Mouse (Mus musculus): ENCODE measurements around the gene Lpp.

Gene Lpp

DNA sequence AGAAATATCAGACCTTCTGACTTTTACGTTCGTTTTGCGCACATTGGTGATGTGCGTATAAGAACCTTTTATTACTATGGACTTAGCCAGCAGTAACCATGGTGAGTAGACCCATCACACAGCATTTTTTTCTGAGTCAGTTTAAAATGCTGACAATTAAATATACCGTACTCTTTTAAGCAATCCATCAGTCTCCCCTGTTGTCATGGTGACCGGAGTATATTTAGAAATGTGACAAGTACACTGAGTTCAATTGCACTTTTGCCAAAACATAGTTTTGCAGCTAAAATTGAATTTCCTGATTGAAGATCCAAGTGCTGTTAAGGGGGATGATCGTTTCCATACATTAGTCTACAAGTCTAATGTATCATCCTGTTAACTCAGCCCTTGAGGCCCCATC, 149.6 kb downstream of the Lpp start:
- DNase-seq (ENCODE audit: extremely low spot score, low spot score): no peak

- DNase-seq (ENCODE audit: extremely low spot score, low spot score): no peak
Measured at GRCm38 (mm10) chr16:24545366-24545765, 152.1 kb downstream of the Lpp start.

GRCm38 (mm10) chr16:24558458-24558857, 165.2 kb downstream of the Lpp start:
- no peak for DNase-seq (ENCODE audit: extremely low spot score, low spot score)

GRCm38 (mm10) chr16:24559811-24560210, 166.5 kb downstream of the Lpp start:
- DNase-seq (ENCODE audit: extremely low spot score, low spot score): no peak

DNA sequence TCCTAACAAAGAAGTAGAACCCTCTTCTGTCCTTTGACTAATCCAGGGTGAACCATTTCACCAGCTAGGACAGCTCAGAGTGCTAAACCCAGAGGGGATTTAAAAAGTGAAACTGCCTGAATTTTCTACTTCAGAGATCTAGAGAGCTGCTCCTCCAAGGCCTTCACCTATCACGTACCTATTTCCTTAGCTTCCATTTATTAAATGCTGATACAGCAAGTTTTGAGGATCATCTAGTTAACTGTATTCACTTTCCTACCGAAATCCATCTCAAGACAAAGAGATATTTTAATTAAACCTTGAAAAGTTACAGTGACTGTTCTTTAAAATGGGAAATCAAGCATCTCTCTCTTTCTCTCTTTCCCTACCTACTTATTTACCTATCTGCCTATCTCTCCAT, 167.7 kb downstream of the Lpp start:
- DNase-seq (ENCODE audit: extremely low spot score, low spot score): no peak

GRCm38 (mm10) chr16:24561602-24562001, 168.3 kb downstream of the Lpp start:
- no peak for DNase-seq (ENCODE audit: extremely low spot score, low spot score)

- no peak for DNase-seq (ENCODE audit: extremely low spot score, low spot score)
Measured at GRCm38 (mm10) chr16:24565311-24565710, 172.0 kb downstream of the Lpp start.

GRCm38 (mm10) chr16:24566277-24566676, 173.0 kb downstream of the Lpp start:
- DNase-seq (ENCODE audit: extremely low spot score, low spot score): no peak

- DNase-seq (ENCODE audit: extremely low spot score, low spot score): no peak
Measured at GRCm38 (mm10) chr16:24567562-24567961, 174.3 kb downstream of the Lpp start.

- no peak for DNase-seq (ENCODE audit: extremely low spot score, low spot score)
Measured at GRCm38 (mm10) chr16:24568061-24568460, 174.8 kb downstream of the Lpp start.

DNA sequence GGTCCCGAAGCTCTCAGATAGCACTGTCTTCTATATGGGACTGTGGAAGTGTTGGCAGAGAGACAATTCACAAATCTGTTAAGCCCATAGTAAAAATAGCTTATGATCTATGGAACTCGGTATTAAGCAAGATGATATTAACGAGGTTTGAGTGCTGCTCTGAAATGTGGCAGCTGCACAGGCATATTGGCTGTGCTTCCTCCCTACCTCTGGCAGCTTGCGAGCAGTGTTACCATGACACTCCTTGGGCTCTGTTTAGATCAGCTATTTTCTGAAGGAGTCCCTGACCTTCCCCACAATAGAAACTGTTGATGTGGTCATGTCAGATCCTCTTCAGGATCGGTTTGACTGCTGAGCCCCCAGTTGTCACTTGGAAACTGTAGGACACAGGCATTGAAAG, 176.4 kb downstream of the Lpp start:
- DNase-seq (ENCODE audit: extremely low spot score, low spot score): no peak

GRCm38 (mm10) chr16:24576999-24577398, 183.7 kb downstream of the Lpp start:
- DNase-seq (ENCODE audit: extremely low spot score, low spot score): no peak

DNA sequence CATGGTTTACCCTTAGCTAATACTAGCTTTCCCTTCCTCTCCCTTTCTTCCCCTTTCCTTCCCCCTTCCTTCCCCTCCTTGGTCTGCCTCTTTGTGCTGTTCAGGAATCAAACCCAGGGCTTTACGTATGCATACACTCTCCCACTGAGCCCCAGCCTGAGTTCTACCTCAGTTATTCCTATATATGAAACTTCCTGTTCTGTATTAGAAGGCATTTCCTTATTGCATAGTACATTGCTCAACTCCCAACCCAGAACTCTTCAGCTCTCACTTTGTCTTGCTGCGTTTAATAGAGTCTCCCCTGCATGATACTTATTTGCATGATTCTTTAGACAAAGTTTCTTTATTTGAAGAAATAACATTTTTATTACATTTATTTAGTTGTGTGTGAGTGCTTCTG, 184.5 kb downstream of the Lpp start:
- DNase-seq (ENCODE audit: extremely low spot score, low spot score): no peak

GRCm38 (mm10) chr16:24582847-24583246, 189.5 kb downstream of the Lpp start:
- no peak for DNase-seq (ENCODE audit: extremely low spot score, low spot score)

DNA sequence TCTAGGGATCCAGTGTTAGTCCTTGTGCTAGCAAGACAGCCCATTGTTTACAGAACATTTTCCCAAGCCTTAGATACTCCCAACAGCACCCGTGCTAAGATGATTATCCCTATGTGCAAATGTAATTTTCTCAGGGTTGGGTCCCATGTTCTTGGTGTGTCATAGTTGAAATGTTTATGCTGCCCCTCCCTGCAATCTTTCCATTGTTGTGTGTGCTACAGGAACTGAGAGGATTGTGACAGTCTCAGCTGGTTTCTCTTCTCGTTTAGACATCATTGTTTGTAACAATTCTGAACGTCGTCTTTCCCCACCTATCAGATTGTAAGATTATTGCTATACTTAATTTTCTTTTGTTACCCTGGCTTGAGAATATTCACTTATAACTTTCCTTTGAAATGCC, 200.2 kb downstream of the Lpp start:
- no peak for DNase-seq (ENCODE audit: extremely low spot score, low spot score)

DNA sequence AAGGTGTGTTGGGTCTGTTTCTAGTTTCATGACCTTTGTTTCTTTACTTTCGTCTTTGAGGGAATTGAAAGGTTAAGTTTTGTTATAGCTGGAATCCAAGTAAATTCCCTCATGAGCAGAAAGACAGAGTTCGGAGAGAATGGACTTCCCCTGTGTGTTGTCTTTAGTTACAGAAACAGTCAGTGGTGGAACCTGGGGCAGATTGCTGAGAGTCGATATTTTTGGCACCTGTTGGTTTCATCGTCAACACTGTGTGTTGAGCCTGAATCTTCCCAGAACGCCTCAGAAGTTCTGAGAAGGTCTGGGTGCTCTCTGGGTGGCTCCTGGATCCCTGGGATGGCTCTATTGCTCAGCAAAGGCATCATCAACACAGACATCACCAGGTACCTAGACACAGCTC, 201.2 kb downstream of the Lpp start:
- DNase-seq (ENCODE audit: extremely low spot score, low spot score): no peak

DNA sequence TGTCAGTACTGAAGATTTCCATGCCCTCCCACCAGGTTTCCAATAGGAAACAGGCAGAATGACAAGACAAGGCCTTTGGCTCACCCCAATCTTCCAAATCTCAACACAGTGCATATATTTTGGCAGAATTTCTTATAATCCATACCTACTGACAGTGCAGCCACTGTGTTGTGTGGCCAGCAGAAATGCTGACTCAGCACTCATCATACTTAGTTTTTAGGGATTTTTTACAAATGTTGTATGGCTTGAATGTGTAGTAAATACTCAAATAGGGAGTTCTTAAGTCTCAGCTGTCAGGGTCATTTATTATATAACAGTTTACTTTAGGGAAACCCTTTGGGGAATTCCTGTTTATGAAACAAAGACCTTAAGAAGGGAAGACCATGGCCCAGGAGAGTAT, 202.2 kb downstream of the Lpp start:
- no peak for DNase-seq (ENCODE audit: extremely low spot score, low spot score)

DNA sequence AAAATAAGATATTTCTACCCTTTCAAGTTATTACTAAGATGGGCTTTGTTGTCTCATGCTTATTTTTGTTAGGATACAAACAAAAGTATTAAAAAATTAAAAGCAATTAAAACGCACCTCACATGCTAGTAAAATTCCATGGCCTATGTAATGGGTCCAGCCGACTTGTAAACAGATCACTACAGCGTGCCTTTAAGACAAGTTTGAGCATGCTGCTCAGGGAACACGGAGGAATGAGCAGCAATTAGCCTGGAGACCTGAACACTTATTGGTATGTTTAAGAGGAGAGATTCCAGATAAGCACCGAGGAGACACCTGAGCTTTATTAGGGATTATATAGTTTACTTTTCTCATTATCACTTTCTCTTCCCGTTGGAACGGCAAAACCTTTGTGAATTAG, 205.3 kb downstream of the Lpp start:
- DNase-seq (ENCODE audit: extremely low spot score, low spot score): no peak

DNA sequence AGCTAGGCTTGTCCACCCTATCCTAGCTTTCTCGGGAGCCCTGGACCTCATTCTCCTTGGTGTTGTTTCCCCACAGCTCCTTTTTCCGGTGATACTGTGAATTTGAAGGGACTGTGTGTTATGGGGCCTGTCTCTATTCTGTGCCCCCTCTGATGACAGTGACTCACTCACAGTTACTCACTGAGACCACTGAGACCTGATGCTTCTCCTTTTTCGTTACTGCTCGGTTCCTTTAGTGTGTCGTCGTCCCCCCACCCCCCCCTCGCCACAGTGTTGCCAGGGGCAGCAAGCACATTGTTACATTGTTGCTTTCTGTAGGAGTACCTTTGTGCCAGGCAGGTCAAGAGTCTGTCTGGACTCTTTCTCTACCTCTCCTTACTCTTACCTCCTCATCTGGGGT, 206.5 kb downstream of the Lpp start:
- DNase-seq (ENCODE audit: extremely low spot score, low spot score): no peak

DNA sequence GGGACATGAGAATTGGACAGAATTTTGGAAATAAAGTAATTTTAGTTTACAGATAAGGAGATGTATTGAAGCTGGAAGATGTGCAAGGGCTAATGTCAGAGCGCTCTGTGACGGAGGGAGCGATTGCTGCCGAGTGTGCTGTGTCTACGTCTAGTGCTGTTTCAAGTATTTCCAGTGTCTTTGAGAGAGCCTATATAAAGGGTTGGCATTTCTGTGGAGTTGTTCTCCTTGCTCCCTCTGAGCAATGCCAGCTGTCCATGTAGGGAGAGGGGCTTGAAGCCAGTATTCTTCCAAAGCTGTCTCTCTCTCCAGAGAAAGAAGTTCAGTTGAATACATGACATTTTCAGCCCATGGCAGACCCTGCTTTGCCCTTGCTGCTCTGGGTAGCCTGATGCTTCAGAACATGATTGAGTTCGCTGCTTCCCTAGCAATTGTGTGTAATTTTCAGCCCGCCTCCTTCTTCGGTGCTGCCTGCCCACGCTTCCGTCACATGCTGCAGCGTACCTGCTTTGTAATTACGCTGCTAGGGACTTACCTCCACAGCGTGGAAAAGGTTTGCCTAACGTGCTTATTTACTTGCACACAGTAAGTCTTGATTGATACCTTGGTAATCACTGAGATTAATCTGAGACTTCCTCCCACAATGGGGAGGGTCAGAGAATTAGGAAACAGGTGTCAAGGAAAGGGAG, 207.1 kb downstream of the Lpp start:
- DNase-seq (ENCODE audit: extremely low spot score, low spot score): no peak

DNA sequence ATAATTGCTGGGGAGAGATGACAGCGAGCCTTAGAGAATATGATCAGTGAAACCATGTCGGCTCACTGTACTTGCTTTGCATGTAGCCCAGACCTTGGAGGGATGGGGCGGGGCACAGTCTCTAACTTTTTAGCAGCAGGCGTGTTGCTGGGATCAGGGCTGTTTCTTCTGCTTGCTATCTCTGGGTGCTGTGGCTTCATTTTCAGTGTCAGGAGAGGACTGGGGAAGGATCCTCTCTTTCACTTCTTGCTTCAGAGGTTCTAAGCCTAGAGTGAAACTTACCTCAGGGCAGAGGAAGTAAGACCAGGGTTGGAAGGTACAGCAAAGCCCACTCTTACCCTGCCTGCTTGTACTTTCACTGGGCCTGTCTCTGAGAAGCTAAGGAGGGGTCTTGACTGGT, 210.0 kb downstream of the Lpp start:
- no peak for DNase-seq (ENCODE audit: extremely low spot score, low spot score)

DNA sequence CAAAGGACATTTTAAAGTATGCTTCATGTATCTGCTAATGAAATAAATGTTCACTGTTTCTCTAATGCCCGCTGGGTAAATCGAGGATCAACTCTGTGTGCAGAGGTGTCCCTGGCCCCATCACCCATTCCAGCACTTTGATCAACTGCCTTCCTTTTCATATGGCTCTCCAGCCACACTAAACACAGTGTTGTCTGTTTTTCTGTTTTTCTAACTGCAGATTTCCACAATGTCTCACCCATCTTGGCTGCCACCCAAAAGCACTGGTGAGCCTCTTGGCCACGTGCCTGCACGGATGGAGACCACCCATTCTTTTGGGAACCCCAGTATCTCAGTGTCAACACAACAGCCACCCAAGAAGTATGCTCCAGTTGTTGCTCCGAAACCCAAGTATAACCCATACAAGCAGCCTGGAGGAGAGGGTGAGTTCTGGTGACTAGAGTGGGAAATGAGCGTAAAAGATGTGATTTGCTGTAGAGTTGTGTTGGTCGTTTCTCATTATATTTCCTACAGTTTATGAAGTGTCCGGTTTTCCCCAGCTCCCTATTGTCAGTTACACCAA, 214.7 kb downstream of the Lpp start:
- DNase-seq (ENCODE audit: extremely low spot score, low spot score): no peak

DNA sequence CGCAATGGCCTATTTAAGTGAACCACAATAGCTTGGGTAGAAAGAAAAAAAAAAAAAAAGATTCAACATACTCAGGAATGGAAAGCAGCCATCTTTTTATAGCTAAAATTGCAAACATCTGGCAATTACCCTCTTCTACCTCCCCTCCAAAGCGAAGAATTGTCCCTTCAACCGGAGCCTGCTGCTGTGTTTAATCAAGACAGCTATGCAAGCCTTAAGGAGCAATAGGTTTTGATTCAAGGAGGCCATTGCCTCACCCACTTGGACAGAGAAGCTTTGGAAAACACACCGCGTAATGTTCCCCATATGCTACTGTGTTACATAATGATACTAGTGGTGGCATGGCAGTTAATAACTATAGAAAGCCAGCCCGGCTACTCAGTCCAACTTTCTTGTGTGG, 226.2 kb downstream of the Lpp start:
- DNase-seq (ENCODE audit: extremely low spot score, low spot score): no peak

- no peak for DNase-seq (ENCODE audit: extremely low spot score, low spot score)
Measured at GRCm38 (mm10) chr16:24620021-24620420, 226.7 kb downstream of the Lpp start.
